Mouse (Mus musculus): ENCODE measurements around the gene Cxcr5. TPM values are rescaled to one million over a fixed set of nuclear protein-coding genes. Genes with fewer than 3 reads are reported as not detected.

Cxcr5 gene
- polyA plus RNA-seq, 1 experiment from 2014 or later = 0.13 TPM

DNA sequence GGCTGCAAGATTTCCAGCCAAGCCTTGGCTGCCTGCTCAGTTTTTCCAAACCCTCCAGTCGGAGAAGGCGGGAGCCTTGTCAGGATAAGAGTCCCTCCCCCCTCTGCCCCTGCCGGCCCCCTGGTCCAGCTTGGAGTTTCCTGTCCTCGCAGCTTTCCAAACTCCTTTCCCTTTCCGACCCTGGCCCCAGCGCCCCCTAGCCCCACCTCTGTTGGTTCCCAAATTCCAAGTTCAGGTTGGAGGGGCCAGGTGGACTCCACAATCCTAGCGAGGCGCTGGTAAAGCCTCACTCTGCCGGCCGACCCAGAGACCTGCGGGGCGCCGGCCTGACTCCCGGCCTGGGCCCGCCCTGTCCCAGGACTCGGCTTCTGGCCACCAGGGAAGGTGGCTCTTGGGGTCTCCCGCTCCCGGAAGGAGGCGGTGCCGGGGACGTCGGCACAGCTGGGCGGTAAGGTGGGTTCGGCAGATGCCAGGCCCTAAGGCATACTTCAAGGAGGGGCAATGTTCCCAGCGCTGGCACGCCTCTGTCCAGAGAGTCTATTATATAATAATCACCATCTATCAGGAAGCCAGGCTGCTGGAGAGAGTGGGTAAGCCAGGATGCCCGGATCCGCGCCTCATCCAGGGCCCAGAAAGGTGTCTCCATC is 82.6 kb downstream of the Cxcr5 start:
- TF ChIP-seq CTCF (IDR thresholded peaks at IDR 0.05; ENCODE audit: low read depth) (peak; percentile 43), EP300 (optimal IDR thresholded peaks at IDR 0.05) (no peak)
- Histone ChIP-seq H3K4me1 (replicated peaks; ENCODE audit: control insufficient read depth, insufficient read depth) (no peaks in the 10 kb centered on the region), H3K4me3 (ENCODE audit: low read depth, low read length) (peak overlapping the region; percentile 75), H3K9me3 (ENCODE audit: control insufficient read depth, low read length) (no peaks in the 10 kb centered on the region), H3K27ac (replicated peaks) (peak overlapping the region; percentile 98), H3K4me2 (replicated peaks; ENCODE audit: low read depth) (peak overlapping the region; percentile 95), H3K9ac (ENCODE audit: low read length) (peak overlapping the region; percentile 68), H3K27me3 (ENCODE audit: control insufficient read depth, insufficient read depth, low read length) (no peaks in the 10 kb centered on the region), H3K36me3 (ENCODE audit: control insufficient read depth, insufficient read depth, low read length) (no peaks in the 10 kb centered on the region)
- ATAC-seq (ENCODE audit: low FRiP score, low TSS enrichment) = peak; percentile 49
- peak; percentile 88 for DNase-seq (ENCODE audit: low spot score)
- WGBS = under 1% methylated on average over 28 of the region's 29 CpGs

- Histone ChIP-seq H3K4me2 (replicated peaks; ENCODE audit: low read depth) (peak overlapping the region; percentile 95), H3K4me3 (ENCODE audit: low read depth, low read length) (peak overlapping the region; percentile 75), H3K27me3 (ENCODE audit: control insufficient read depth, insufficient read depth, low read length) (no peaks in the 10 kb centered on the region), H3K36me3 (ENCODE audit: control insufficient read depth, insufficient read depth, low read length) (no peaks in the 10 kb centered on the region), H3K9me3 (ENCODE audit: control insufficient read depth, low read length) (no peaks in the 10 kb centered on the region), H3K9ac (ENCODE audit: low read length) (peak overlapping the region; percentile 68), H3K4me1 (replicated peaks; ENCODE audit: control insufficient read depth, insufficient read depth) (no peaks in the 10 kb centered on the region), H3K27ac (replicated peaks) (peak overlapping the region; percentile 98)
- peak; percentile 62 for ATAC-seq (ENCODE audit: low FRiP score, low TSS enrichment)
- 0% methylated on average over 23 of the region's 27 CpGs for whole genome bisulfite sequencing
- TF ChIP-seq CTCF (IDR thresholded peaks at IDR 0.05; ENCODE audit: low read depth) (no peak), EP300 (optimal IDR thresholded peaks at IDR 0.05) (no peak)
- DNase-seq (ENCODE audit: low spot score) = peak; percentile 91
Measured at GRCm38 (mm10) chr9:44478229-44478921, 83.3 kb downstream of the Cxcr5 start.

GRCm38 (mm10) chr9:44477339-44478228 is 84.1 kb downstream of the Cxcr5 start:
- Histone ChIP-seq H3K9ac (ENCODE audit: low read length) (peak overlapping the region; percentile 68), H3K4me3 (ENCODE audit: low read depth, low read length) (peak overlapping the region; percentile 75), H3K4me2 (replicated peaks; ENCODE audit: low read depth) (peak overlapping the region; percentile 95), H3K9me3 (ENCODE audit: control insufficient read depth, low read length) (no peaks in the 10 kb centered on the region), H3K27ac (replicated peaks) (peak overlapping the region; percentile 98), H3K27me3 (ENCODE audit: control insufficient read depth, insufficient read depth, low read length) (no peaks in the 10 kb centered on the region), H3K4me1 (replicated peaks; ENCODE audit: control insufficient read depth, insufficient read depth) (no peaks in the 10 kb centered on the region), H3K36me3 (ENCODE audit: control insufficient read depth, insufficient read depth, low read length) (no peaks in the 10 kb centered on the region)
- peak; percentile 62 for ATAC-seq (ENCODE audit: low FRiP score, low TSS enrichment)
- DNase-seq (ENCODE audit: low spot score) = peak; percentile 83
- 6% methylated on average over 24 of the region's 24 CpGs for WGBS
- TF ChIP-seq CTCF (IDR thresholded peaks at IDR 0.05; ENCODE audit: low read depth) (peak; percentile 92), EP300 (optimal IDR thresholded peaks at IDR 0.05) (no peak)

- TF ChIP-seq CTCF (IDR thresholded peaks at IDR 0.05; ENCODE audit: low read depth) = peak; percentile 55
- TF ChIP-seq EP300 (optimal IDR thresholded peaks at IDR 0.05) = no peak
- no peak for DNase-seq (ENCODE audit: low spot score)
Measured at GRCm38 (mm10) chr9:44475936-44476335, 85.7 kb downstream of the Cxcr5 start.

DNA sequence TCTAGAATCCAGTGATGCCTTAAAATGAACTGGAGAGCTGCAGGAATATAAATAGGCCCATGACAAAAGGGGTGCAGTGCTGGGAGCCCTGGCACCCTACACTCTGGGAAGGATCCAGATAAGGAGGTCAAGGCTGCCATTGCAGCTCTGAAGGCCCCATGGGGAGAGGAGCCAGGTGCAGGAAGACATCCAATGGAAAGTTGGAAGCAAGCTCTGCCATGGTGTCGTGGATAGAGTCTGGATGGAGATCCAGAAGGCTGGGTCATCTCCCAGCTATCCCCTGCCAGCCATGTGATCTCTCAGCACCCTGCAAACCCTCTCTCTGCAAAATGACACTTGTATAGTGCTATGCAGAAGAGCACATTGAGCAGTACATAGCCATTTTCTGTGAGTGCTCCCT is 87.3 kb downstream of the Cxcr5 start:
- H3K9ac ChIP-seq (ENCODE audit: low read length) = no peak overlapping the region
- no peak for ATAC-seq (ENCODE audit: low FRiP score, low TSS enrichment)
- TF ChIP-seq EP300 (optimal IDR thresholded peaks at IDR 0.05) (no peak), CTCF (IDR thresholded peaks at IDR 0.05; ENCODE audit: low read depth) (no peak)
- no peaks in the 10 kb centered on the region for H3K36me3 ChIP-seq (ENCODE audit: control insufficient read depth, insufficient read depth, low read length)
- 27% methylated on average over 1 of the region's 1 CpGs for WGBS
- H3K27me3 ChIP-seq (ENCODE audit: control insufficient read depth, insufficient read depth, low read length) = no peaks in the 10 kb centered on the region
- H3K9me3 ChIP-seq (ENCODE audit: control insufficient read depth, low read length) = no peaks in the 10 kb centered on the region
- H3K4me3 ChIP-seq (ENCODE audit: low read depth, low read length) = no peak overlapping the region
- no peak for DNase-seq (ENCODE audit: low spot score)
- H3K4me1 ChIP-seq (replicated peaks; ENCODE audit: control insufficient read depth, insufficient read depth) = no peaks in the 10 kb centered on the region
- no peak overlapping the region for H3K4me2 ChIP-seq (replicated peaks; ENCODE audit: low read depth)
- H3K27ac ChIP-seq (replicated peaks) = no peak overlapping the region

More at GRCm38 (mm10) chr9:44475936-44476335, 85.7 kb downstream of the Cxcr5 start:
- no peak overlapping the region for H3K4me3 ChIP-seq (ENCODE audit: low read depth, low read length)
- no peak overlapping the region for H3K4me2 ChIP-seq (replicated peaks; ENCODE audit: low read depth)
- H3K4me1 ChIP-seq (replicated peaks; ENCODE audit: control insufficient read depth, insufficient read depth) = no peaks in the 10 kb centered on the region
- no peaks in the 10 kb centered on the region for H3K36me3 ChIP-seq (ENCODE audit: control insufficient read depth, insufficient read depth, low read length)
- H3K9ac ChIP-seq (ENCODE audit: low read length) = no peak overlapping the region
- ATAC-seq (ENCODE audit: low FRiP score, low TSS enrichment) = no peak
- 95% methylated on average over 3 of the region's 3 CpGs for WGBS
- H3K9me3 ChIP-seq (ENCODE audit: control insufficient read depth, low read length) = no peaks in the 10 kb centered on the region
- no peak overlapping the region for H3K27ac ChIP-seq (replicated peaks)
- no peaks in the 10 kb centered on the region for H3K27me3 ChIP-seq (ENCODE audit: control insufficient read depth, insufficient read depth, low read length)
